In the genomic region with DNA sequence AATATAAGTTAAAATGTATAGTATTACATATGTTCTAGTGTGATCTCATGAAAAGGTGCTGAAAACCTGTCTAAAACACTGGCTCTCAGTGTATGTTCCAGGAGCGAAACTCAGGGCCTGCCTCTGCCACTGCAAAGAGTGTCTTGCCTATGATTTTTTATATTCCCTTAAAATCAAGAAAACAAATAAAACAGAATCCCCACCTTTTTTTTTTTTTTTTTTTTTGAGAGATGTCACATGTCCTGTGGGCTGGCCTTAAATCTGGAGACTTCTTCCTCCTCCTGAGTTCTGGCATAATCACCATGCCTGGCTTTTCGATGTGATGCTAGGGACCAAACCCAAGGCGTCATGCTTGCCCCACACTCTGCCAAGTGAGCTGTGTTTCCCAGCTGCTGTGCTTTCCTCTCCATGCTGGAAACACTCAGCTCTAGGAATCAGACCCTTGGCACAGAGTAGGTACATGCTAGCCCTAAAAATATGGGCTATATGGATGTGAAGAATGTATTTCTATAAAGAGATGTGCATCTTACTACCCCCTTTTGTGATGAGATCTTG, we compare ENCODE assay signal across 8 mouse cellular contexts. TPM values are rescaled to one million over a fixed set of nuclear protein-coding genes. Genes with fewer than 3 reads are reported as not detected.
DNase-seq lines count a peak whose midpoint lies in the region; ATAC-seq and TF ChIP-seq lines count a peak whose summit lies in the region.

No protein-coding gene starts in this region.

- no peaks in the 10 kb centered on the region for H3K27me3 ChIP-seq in megakaryocyte, embryonic 14.5 days (replicated peaks)
- H3K27me3 ChIP-seq in embryonic facial prominence, embryonic 15.5 days = no peaks in the 10 kb centered on the region
- H3K27me3 ChIP-seq in midbrain, postnatal 0 days (ENCODE audit: insufficient read depth, low read length) = no peaks in the 10 kb centered on the region

- no peak overlapping the region for H3K9ac ChIP-seq in embryonic facial prominence, embryonic 15.5 days
- H3K9ac ChIP-seq in midbrain, postnatal 0 days (replicated peaks; ENCODE audit: low read length, poor library complexity, severe bottlenecking) = no peak overlapping the region

- no peak for ATAC-seq in megakaryocyte, adult 5-6 weeks (ENCODE audit: poor library complexity, severe bottlenecking)
- ATAC-seq in embryonic facial prominence, embryonic 15.5 days (ENCODE audit: insufficient number of reproducible peaks, low FRiP score, low TSS enrichment, low read depth) = no peak
- no peak for ATAC-seq in midbrain, postnatal 0 days (ENCODE audit: low FRiP score)
- ATAC-seq in megakaryocyte progenitor cell, adult 5-6 weeks (replicated peaks; ENCODE audit: poor library complexity) = no peak

- no peak for TF ChIP-seq CTCF in midbrain, postnatal 0 days (IDR thresholded peaks at IDR 0.05)

- H3K27ac ChIP-seq in embryonic facial prominence, embryonic 15.5 days (replicated peaks) = peak overlapping the region; percentile 69
- H3K27ac ChIP-seq in midbrain, postnatal 0 days (ENCODE audit: low read depth, low read length) = peak overlapping the region; percentile 47

- no peaks in the 10 kb centered on the region for H3K9me3 ChIP-seq in megakaryocyte, embryonic 14.5 days
- H3K9me3 ChIP-seq in embryonic facial prominence, embryonic 15.5 days (replicated peaks) = no peaks in the 10 kb centered on the region
- no peaks in the 10 kb centered on the region for H3K9me3 ChIP-seq in midbrain, postnatal 0 days (ENCODE audit: low read length)

- H3K4me3 ChIP-seq in megakaryocyte, embryonic 14.5 days (replicated peaks) = peak overlapping the region; percentile 38
- H3K4me3 ChIP-seq in embryonic facial prominence, embryonic 15.5 days (replicated peaks) = no peak overlapping the region
- H3K4me3 ChIP-seq in midbrain, postnatal 0 days (ENCODE audit: low read depth, low read length) = no peak overlapping the region

- H3K4me1 ChIP-seq in megakaryocyte, embryonic 14.5 days = peaks cover 85% of the 10 kb centered on the region
- H3K4me1 ChIP-seq in embryonic facial prominence, embryonic 15.5 days = peaks cover 31% of the 10 kb centered on the region
- H3K4me1 ChIP-seq in midbrain, postnatal 0 days (ENCODE audit: insufficient read depth, low read length) = peaks cover 3% of the 10 kb centered on the region; the same call in 1 of the 2 replicates

- peak; percentile 63 to 75 for DNase-seq in heart, postnatal 10 days
- DNase-seq in midbrain, postnatal 0 days (ENCODE audit: low spot score) = peak; percentile 55
- no peak for DNase-seq in testis, postnatal 14 days (ENCODE audit: low spot score)
- DNase-seq in adrenal gland, adult 8-10 months = no peak

- intact Hi-C loops in heart, postnatal 10 days (cut with DNase I) = no loop called here

- H3K4me2 ChIP-seq in embryonic facial prominence, embryonic 15.5 days (replicated peaks) = no peak overlapping the region
- H3K4me2 ChIP-seq in midbrain, postnatal 0 days (ENCODE audit: low read depth, low read length, poor library complexity, severe bottlenecking) = no peak overlapping the region

- H3K36me3 ChIP-seq in megakaryocyte, embryonic 14.5 days (replicated peaks; ENCODE audit: low read length) = peaks cover 62% of the 10 kb centered on the region
- H3K36me3 ChIP-seq in embryonic facial prominence, embryonic 15.5 days = no peaks in the 10 kb centered on the region
- no peaks in the 10 kb centered on the region for H3K36me3 ChIP-seq in midbrain, postnatal 0 days (ENCODE audit: insufficient read depth, low read length)

- 51% methylated on average over 3 of the region's 3 CpGs for WGBS in embryonic facial prominence, embryonic 15.5 days
- WGBS in midbrain, postnatal 0 days = 65% methylated on average over 3 of the region's 3 CpGs

RNA-seq across cellular contexts. Expression of gene Ncoa3, which starts 17.0 kb away (rescaled TPM):
- polyA plus RNA-seq in megakaryocyte, embryonic 14.5 days (2012; ENCODE audit: insufficient read depth, low replicate concordance) = 22.7 and 35.4 TPM in 2 replicates
- total RNA-seq in megakaryocyte, adult 5-6 weeks (2015) = 50.7 and 54.8 TPM in 2 replicates
- total RNA-seq in megakaryocyte, adult 5-6 weeks (2017) = 55.7 and 59.8 TPM in 2 replicates
- polyA plus RNA-seq in embryonic facial prominence, embryonic 15.5 days (2015; fragmentation: Nextera tagmentation; extraction: Ambion mirVana) = 13.3 and 14.7 TPM in 2 replicates
- total RNA-seq in heart, postnatal 10 days (2021) = 10 to 100 TPM; 27.6 to 28.4 TPM
- total RNA-seq in midbrain, postnatal 0 days (2014; rRNA removed) = 40.8 and 40.9 TPM in 2 replicates
- 12.6 and 14.9 TPM in 2 replicates for polyA plus RNA-seq in midbrain, postnatal 0 days (2015; fragmentation: Nextera tagmentation; extraction: Ambion mirVana)
- total RNA-seq in megakaryocyte progenitor cell, adult 5-6 weeks (2015) = 16.2 and 17.7 TPM in 2 replicates
- 12.0 and 18.2 TPM in 2 replicates for total RNA-seq in megakaryocyte progenitor cell, adult 5-6 weeks (2017)
- 10 to 100 TPM; 24.2 to 46.2 (median 33.3) TPM for total RNA-seq in adrenal gland, adult 8-10 months (2022)

Comparison
In these comparisons a context has a peak if more than half of its experiments do, and no peak if none do; other contexts are left out.
1. DNase-seq: peak in heart, postnatal 10 days (2 of 2) and midbrain, postnatal 0 days (single experiment); none in testis, postnatal 14 days (single experiment) and adrenal gland, adult 8-10 months (single experiment).